Mouse (Mus musculus) MEL (cell line): ENCODE measurements around the gene Rnf114. TPM values are rescaled to one million over a fixed set of nuclear protein-coding genes. Genes with fewer than 3 reads are reported as not detected.
A peak's percentile ranks its signal among the peaks of the same experiment; 100 is the strongest.

Source experiments
- DNase-seq: peaks from one replicate; pipeline ENCODE4 v3.0.0; 2011; ENCODE audit warnings: low read depth, low spot score
- H3K27ac ChIP-seq: 2 replicates; pipeline ENCODE4 v1.5.1; 2012; ENCODE audit warnings: low read depth, mild to moderate bottlenecking, control low read depth, low read length, moderate library complexity; ENCODE audit not compliant: control insufficient read depth
- H3K27me3 ChIP-seq, 2 experiments: fragments of 150-350 bp in 1 of 2; sonication (generic) in 1 of 2; 2 replicates each; pipeline ENCODE4 v1.6.1; 2012; ENCODE audit warnings: low read length in 2 of 2, mild to moderate bottlenecking in 2 of 2, improper control_type of control experiment in 1 of 2, moderate library complexity in 1 of 2; ENCODE audit not compliant: insufficient read depth in 2 of 2, control insufficient read depth in 1 of 2
- H3K36me3 ChIP-seq, 2 experiments: 2 replicates each; pipeline ENCODE4 v1.6.1; 2012 to 2014; ENCODE audit warnings: low read length in 2 of 2, improper control_type of control experiment in 1 of 2, inconsistent platforms in 1 of 2, mild to moderate bottlenecking in 1 of 2; ENCODE audit not compliant: insufficient read depth in 2 of 2, control insufficient read depth in 1 of 2
- H3K4me1 ChIP-seq, 2 experiments: fragments of 150-350 bp in 1 of 2; sonication (generic) in 1 of 2; 2 replicates each; pipeline ENCODE4 v1.6.1; 2012; ENCODE audit warnings: low read length in 2 of 2, improper control_type of control experiment in 1 of 2, mild to moderate bottlenecking in 1 of 2; ENCODE audit not compliant: insufficient read depth in 2 of 2, control insufficient read depth in 1 of 2
- H3K4me3 ChIP-seq, 2 experiments: fragments of 150-350 bp in 1 of 2; sonication (generic) in 1 of 2; 2 replicates each; pipeline ENCODE4 v1.5.1; 2012; ENCODE audit warnings: low read depth in 2 of 2, low read length in 2 of 2, mild to moderate bottlenecking in 2 of 2, moderate library complexity in 2 of 2, control low read depth in 1 of 2, improper control_type of control experiment in 1 of 2; ENCODE audit not compliant: control insufficient read depth in 1 of 2, insufficient read depth in 1 of 2
- H3K79me2 ChIP-seq: 2 replicates; pipeline ENCODE4 v1.6.1; 2012; ENCODE audit warnings: mild to moderate bottlenecking, low read length, moderate library complexity; ENCODE audit not compliant: control insufficient read depth, poor library complexity, insufficient read depth
- H3K9ac ChIP-seq: 2 replicates; pipeline ENCODE4 v1.6.1; 2012; ENCODE audit warnings: low read depth, mild to moderate bottlenecking, control low read depth, low read length, moderate library complexity; ENCODE audit not compliant: control insufficient read depth, poor library complexity, severe bottlenecking
- H3K9me3 ChIP-seq: fragments of 150-350 bp; sonication (generic); replicated peaks from 2 replicates; pipeline ENCODE4 v1.6.1; 2012; ENCODE audit warnings: mild to moderate bottlenecking, low read length, improper control_type of control experiment, moderate library complexity; ENCODE audit not compliant: insufficient read depth
- BHLHE40 ChIP-seq: IDR thresholded peaks from 2 replicates; pipeline ENCODE4 v1.6.1; 2012; ENCODE audit warnings: low read depth, mild to moderate bottlenecking, inconsistent platforms, low read length, improper control_type of control experiment, borderline replicate concordance
- CHD2 ChIP-seq: IDR thresholded peaks from 2 replicates; pipeline ENCODE4 v1.6.1; 2011; ENCODE audit warnings: low read length, improper control_type of control experiment
- CTCF ChIP-seq, 3 experiments: IDR thresholded peaks in 2 of 3; conservative IDR thresholded peaks in 1 of 3; 2 replicates each; pipeline ENCODE4 v1.5.1; 2011 to 2012; ENCODE audit warnings: low read length in 3 of 3, low read depth in 2 of 3, mild to moderate bottlenecking in 2 of 3, improper control_type of control experiment in 1 of 3, inconsistent platforms in 1 of 3, mixed read lengths in 1 of 3, moderate library complexity in 1 of 3; ENCODE audit not compliant: control insufficient read depth in 1 of 3, insufficient read depth in 1 of 3, poor library complexity in 1 of 3, severe bottlenecking in 1 of 3
- E2F4 ChIP-seq: IDR thresholded peaks from 2 replicates; pipeline ENCODE4 v1.6.1; 2011; ENCODE audit warnings: low read depth, low read length, improper control_type of control experiment, borderline replicate concordance
- ELF1 ChIP-seq: IDR thresholded peaks from 2 replicates; pipeline ENCODE4 v1.6.1; 2014; ENCODE audit warnings: low read depth, mild to moderate bottlenecking, inconsistent platforms, low read length, improper control_type of control experiment, moderate library complexity
- EP300 ChIP-seq, 2 experiments: IDR thresholded peaks; 2 replicates each; pipeline ENCODE4 v1.6.1; 2011; ENCODE audit warnings: improper control_type of control experiment in 2 of 2, low read length in 2 of 2, low read depth in 1 of 2, mild to moderate bottlenecking in 1 of 2
- GABPA ChIP-seq: IDR thresholded peaks from 2 replicates; pipeline ENCODE4 v1.6.1; 2012; ENCODE audit warnings: low read depth, mild to moderate bottlenecking, inconsistent platforms, low read length, improper control_type of control experiment, moderate library complexity
- GATA1 ChIP-seq: IDR thresholded peaks from 2 replicates; pipeline ENCODE4 v1.6.1; 2011; ENCODE audit warnings: low read depth, low read length, improper control_type of control experiment
- JUND ChIP-seq: IDR thresholded peaks from 2 replicates; pipeline ENCODE4 v1.6.1; 2011; ENCODE audit warnings: low read depth, mild to moderate bottlenecking, improper control_type of control experiment, low read length
- KAT2A ChIP-seq: conservative IDR thresholded peaks from 2 replicates; pipeline ENCODE4 v1.6.1; 2012; ENCODE audit warnings: low read depth, low read length, improper control_type of control experiment, inconsistent platforms
- MAFK ChIP-seq: IDR thresholded peaks from 2 replicates; pipeline ENCODE4 v1.6.1; 2011; ENCODE audit warnings: low read depth, mild to moderate bottlenecking, low read length, improper control_type of control experiment, borderline replicate concordance
- MAZ ChIP-seq: IDR thresholded peaks from 2 replicates; pipeline ENCODE4 v1.6.1; 2012; ENCODE audit warnings: low read depth, mild to moderate bottlenecking, inconsistent platforms, low read length, improper control_type of control experiment
- MEF2A ChIP-seq: IDR thresholded peaks from 2 replicates; pipeline ENCODE4 v1.6.1; 2014; ENCODE audit warnings: low read depth, mild to moderate bottlenecking, inconsistent platforms, low read length, improper control_type of control experiment; ENCODE audit not compliant: poor library complexity, insufficient replicate concordance, severe bottlenecking; ENCODE audit errors: extremely low read depth
- MXI1 ChIP-seq: IDR thresholded peaks from 2 replicates; pipeline ENCODE4 v1.6.1; 2011; ENCODE audit warnings: mild to moderate bottlenecking, low read depth, low read length, improper control_type of control experiment
- MYB ChIP-seq: IDR thresholded peaks from 2 replicates; pipeline ENCODE4 v1.6.1; 2011; ENCODE audit warnings: mild to moderate bottlenecking, low read depth, low read length, improper control_type of control experiment
- MYC ChIP-seq: IDR thresholded peaks from 2 replicates; pipeline ENCODE4 v1.6.1; 2011; ENCODE audit warnings: low read depth, mild to moderate bottlenecking, low read length, improper control_type of control experiment, moderate library complexity
- POLR2A ChIP-seq, 2 experiments: IDR thresholded peaks; 2 replicates each; pipeline ENCODE4 v1.6.1; 2011 to 2012; ENCODE audit warnings: low read length in 2 of 2, mild to moderate bottlenecking in 2 of 2, control low read depth in 1 of 2, improper control_type of control experiment in 1 of 2, low read depth in 1 of 2, moderate library complexity in 1 of 2; ENCODE audit not compliant: control insufficient read depth in 1 of 2, insufficient read depth in 1 of 2, poor library complexity in 1 of 2
- POLR2AphosphoS2 ChIP-seq: IDR thresholded peaks from 2 replicates; pipeline ENCODE4 v1.6.1; 2011; ENCODE audit warnings: low read length, improper control_type of control experiment
- RAD21 ChIP-seq: IDR thresholded peaks from 2 replicates; pipeline ENCODE4 v1.6.1; 2011; ENCODE audit warnings: mild to moderate bottlenecking, low read depth, low read length, improper control_type of control experiment
- RCOR1 ChIP-seq: IDR thresholded peaks from 2 replicates; pipeline ENCODE4 v1.6.1; 2012; ENCODE audit warnings: low read depth, mild to moderate bottlenecking, inconsistent platforms, low read length, improper control_type of control experiment
- SIN3A ChIP-seq: IDR thresholded peaks from 2 replicates; pipeline ENCODE4 v1.6.1; 2012; ENCODE audit warnings: low read length, improper control_type of control experiment, inconsistent platforms
- SMC3 ChIP-seq: IDR thresholded peaks from 2 replicates; pipeline ENCODE4 v1.6.1; 2011; ENCODE audit warnings: low read depth, low read length, improper control_type of control experiment
- TAL1 ChIP-seq: IDR thresholded peaks from 2 replicates; pipeline ENCODE4 v1.6.1; 2012; ENCODE audit warnings: mild to moderate bottlenecking, inconsistent platforms, low read length, moderate library complexity, mixed read lengths
- TBP ChIP-seq: IDR thresholded peaks from 2 replicates; pipeline ENCODE4 v1.8.0; 2011; ENCODE audit warnings: low read depth, low read length, improper control_type of control experiment
- TCF12 ChIP-seq: IDR thresholded peaks from 2 replicates; pipeline ENCODE4 v1.6.1; 2014; ENCODE audit warnings: low read depth, mild to moderate bottlenecking, inconsistent platforms, low read length, improper control_type of control experiment, moderate library complexity
- UBTF ChIP-seq: IDR thresholded peaks from 2 replicates; pipeline ENCODE4 v1.6.1; 2012; ENCODE audit warnings: low read depth, mild to moderate bottlenecking, inconsistent platforms, low read length, improper control_type of control experiment, moderate library complexity, borderline replicate concordance; ENCODE audit not compliant: insufficient read depth
- USF1 ChIP-seq: IDR thresholded peaks from 2 replicates; pipeline ENCODE4 v1.6.1; 2014; ENCODE audit warnings: low read depth, mild to moderate bottlenecking, inconsistent platforms, low read length, improper control_type of control experiment, moderate library complexity
- USF2 ChIP-seq, 2 experiments: IDR thresholded peaks; 2 replicates each; pipeline ENCODE4 v1.6.1; 2011 to 2012; ENCODE audit warnings: improper control_type of control experiment in 2 of 2, low read length in 2 of 2, borderline replicate concordance in 1 of 2, inconsistent platforms in 1 of 2, low read depth in 1 of 2, mild to moderate bottlenecking in 1 of 2; ENCODE audit not compliant: insufficient read depth in 1 of 2
- ZC3H11A ChIP-seq: IDR thresholded peaks from 2 replicates; pipeline ENCODE4 v1.6.1; 2012; ENCODE audit warnings: low read depth, mild to moderate bottlenecking, inconsistent platforms, low read length, improper control_type of control experiment
- ZKSCAN1 ChIP-seq: IDR thresholded peaks from 2 replicates; pipeline ENCODE4 v1.6.1; 2012; ENCODE audit warnings: low read depth, mild to moderate bottlenecking, inconsistent platforms, low read length, improper control_type of control experiment, moderate library complexity
- ZMIZ1 ChIP-seq: IDR thresholded peaks from 2 replicates; pipeline ENCODE4 v1.6.1; 2012; ENCODE audit warnings: low read depth, mild to moderate bottlenecking, inconsistent platforms, low read length, improper control_type of control experiment, moderate library complexity
- ZNF384 ChIP-seq: IDR thresholded peaks from 2 replicates; pipeline ENCODE4 v1.6.1; 2012; ENCODE audit warnings: low read depth, mild to moderate bottlenecking, inconsistent platforms, low read length, improper control_type of control experiment
- polyA plus RNA-seq, 2 experiments: library from polyadenylated mRNA; stranded (reverse) in 1 of 2; unstranded in 1 of 2; fragments of >175 nt in 1 of 2; fragments of >200 nt in 1 of 2; gene quantifications; 2 replicates each; pipeline versions ENCODE4 v1.2.1 to v1.2.4; 2012; ENCODE audit warnings: low replicate concordance in 2 of 2, low read depth in 1 of 2; ENCODE audit not compliant: insufficient read length in 2 of 2, insufficient read depth in 1 of 2, missing spikeins in 1 of 2
- total RNA-seq: library from RNA; depleted of rRNA; stranded (reverse); fragments of 300-350 nt; gene quantifications from 2 replicates; pipeline ENCODE4 v1.2.3, GENCODE M21; 2012

Gene Rnf114
- total and polyA plus RNA-seq, 3 experiments, result 44.0 to 49.2 TPM; not detected in 1

DNA sequence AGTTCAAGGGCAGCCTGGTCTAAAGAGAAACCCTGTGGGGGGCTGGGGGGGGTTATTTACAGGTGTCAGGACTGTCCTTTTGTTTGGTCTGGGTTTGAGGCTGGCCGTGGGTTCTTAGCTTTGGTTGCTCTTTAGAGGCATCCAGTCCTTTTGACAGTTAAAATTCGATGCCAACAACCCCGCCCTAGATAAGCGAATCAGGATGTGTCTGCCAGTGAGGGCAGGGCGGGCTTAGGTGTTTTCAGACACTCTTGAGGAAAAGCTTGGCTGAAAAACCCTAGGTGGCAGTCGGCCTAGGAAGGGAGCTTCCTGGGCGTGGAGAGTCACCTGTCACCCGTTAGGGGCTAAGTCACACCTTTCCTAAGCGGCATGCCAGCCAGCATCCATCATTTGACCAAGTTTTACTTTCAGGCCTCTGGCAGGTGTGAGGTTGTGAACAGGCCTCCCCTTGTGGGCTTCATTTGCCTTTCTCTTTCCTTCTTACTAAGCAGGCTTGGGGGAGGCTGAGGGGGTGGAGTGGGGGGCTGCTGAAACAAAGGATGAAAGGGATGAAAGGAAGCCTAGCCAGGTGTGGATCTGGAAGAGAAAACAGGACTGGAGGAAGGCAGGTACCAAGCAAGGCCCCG is 44.0 kb downstream of the Rnf114 start (continued):
- 0 out of 2 replicates have a peak, but pooled peaks have one; percentile 44 for TF ChIP-seq TCF12
- TF ChIP-seq ZC3H11A, result no peak
- no peak for TF ChIP-seq MAZ
- no peak for TF ChIP-seq TBP

DNA sequence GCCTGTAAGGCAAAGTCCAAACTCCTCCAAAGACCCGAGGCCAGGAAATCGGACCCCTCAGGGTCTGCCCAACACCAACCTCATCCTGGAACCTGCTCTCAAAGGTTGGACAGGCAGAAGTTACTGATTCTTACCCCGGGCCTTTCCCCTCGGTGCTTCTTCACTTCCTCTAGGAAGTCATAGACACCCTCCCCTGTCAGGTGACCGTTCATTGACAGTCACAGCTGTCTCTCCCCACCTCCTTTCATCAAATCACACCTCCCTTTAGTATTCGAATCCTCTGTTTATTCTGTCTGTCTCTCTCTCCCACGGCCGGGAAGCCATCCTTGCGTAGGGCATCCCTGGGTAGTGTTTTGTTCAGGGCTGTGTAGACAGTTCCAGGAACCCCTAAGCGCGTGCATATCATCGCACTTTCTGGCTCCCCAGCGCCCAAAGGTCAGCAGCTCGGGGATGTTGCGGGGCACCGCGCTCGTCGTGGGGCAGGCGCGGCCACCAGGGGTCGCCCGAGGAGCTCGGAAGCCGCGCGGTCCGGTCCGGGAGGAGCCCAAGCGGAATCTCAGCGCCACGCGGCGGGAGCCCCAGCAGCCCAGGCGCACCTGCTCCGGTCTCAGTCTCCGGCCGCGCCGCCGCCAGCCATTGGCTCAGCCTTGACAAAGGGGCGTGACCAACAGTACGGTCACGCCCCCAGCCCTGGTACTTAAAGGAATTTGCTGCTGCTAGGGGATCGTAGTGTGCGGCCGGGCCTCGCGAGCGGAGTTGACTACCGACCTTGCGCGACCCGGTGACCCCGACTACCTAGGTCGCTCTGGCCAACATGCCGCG is 45.2 kb downstream of the Rnf114 start, which contains the start of gene Snai1:
Gene Snai1, plus strand, starts transcription at position 720 of the 822 bp plus-strand sequence.
- Histone ChIP-seq H3K79me2 (no peaks in the 10 kb centered on the region; the same call in 1 of the 2 replicates), H3K27ac (no peak within 1 kb of the TSS), H3K9ac (peak within 1 kb of the TSS; percentile 63), H3K4me1 (peaks cover 14 to 20% of the 10 kb centered on the region in 2 experiments), H3K4me3 (peak within 1 kb of the TSS; percentile 56 to 60), H3K27me3 (no peaks in the 10 kb centered on the region), H3K36me3 (peaks cover 0 to 19% of the 10 kb centered on the region in 2 experiments; a peak in 2 of 4 replicates), H3K9me3 (no peaks in the 10 kb centered on the region)
- DNase-seq, result peak; percentile 93
- TF ChIP-seq KAT2A, result no peak
- peak; percentile 37 for TF ChIP-seq RAD21
- peak; percentile 57 for TF ChIP-seq SMC3
- no peak for TF ChIP-seq POLR2AphosphoS2
- TF ChIP-seq MXI1, result peak; percentile 76; the same call in 1 of the 2 replicates
- TF ChIP-seq MYC, result peak; percentile 35
- no peak for TF ChIP-seq ZNF384
- peak; percentile 46; the same call in 1 of the 2 replicates for TF ChIP-seq ELF1
- TF ChIP-seq USF1, result peak; percentile 86
- no peak for TF ChIP-seq MYB
- TF ChIP-seq MEF2A, result no peak
- no peak for TF ChIP-seq CHD2
- no peak for TF ChIP-seq E2F4
- TF ChIP-seq POLR2A (IDR thresholded peaks at IDR 0.05; ENCODE audit: control insufficient read depth in 1 of 2, insufficient read depth in 1 of 2, low read depth in 1 of 2, low read length in 2 of 2, poor library complexity in 1 of 2), result peak; percentile 23 to 53; a peak in 2 of 4 replicates
- TF ChIP-seq JUND, result no peak
- no peak for TF ChIP-seq ZMIZ1
- TF ChIP-seq MAZ, result no peak
- TF ChIP-seq GATA1, result no peak
- TF ChIP-seq UBTF, result no peak
- TF ChIP-seq CTCF (IDR thresholded peaks at IDR 0.05 in 2 of 3, conservative IDR thresholded peaks at IDR 0.05 in 1 of 3; ENCODE audit: control insufficient read depth in 1 of 3, insufficient read depth in 1 of 3, low read depth in 2 of 3, low read length in 3 of 3, poor library complexity in 1 of 3, severe bottlenecking in 1 of 3), result peak in 2 of 3 experiments; percentile 61 to 83; a peak in 5 of 6 replicates
- TF ChIP-seq RCOR1, result no peak; the same call in 1 of the 2 replicates
- peak; percentile 34; the same call in 1 of the 2 replicates for TF ChIP-seq BHLHE40
- TF ChIP-seq SIN3A, result peak; percentile 84; the same call in 1 of the 2 replicates
- TF ChIP-seq TBP, result peak; percentile 53; the same call in 1 of the 2 replicates
- TF ChIP-seq TCF12, result no peak
- no peak for TF ChIP-seq ZKSCAN1
- no peak for TF ChIP-seq TAL1
- no peak for TF ChIP-seq GABPA
- TF ChIP-seq MAFK, result no peak
- no peak for TF ChIP-seq USF2 (IDR thresholded peaks at IDR 0.05; ENCODE audit: borderline replicate concordance in 1 of 2, insufficient read depth in 1 of 2, low read depth in 1 of 2, low read length in 2 of 2)
- TF ChIP-seq EP300 (IDR thresholded peaks at IDR 0.05; ENCODE audit: low read depth in 1 of 2, low read length in 2 of 2), result no peak
